Mouse (Mus musculus) myocyte (in vitro differentiated cells): ENCODE measurements around the gene Stk38.
"Not testable (repeated sequence)": the region's sequence is repeated elsewhere in the genome, so short reads cannot be mapped to it uniquely, and the experiment has no call there.

Experiments used
- CEBPB ChIP-seq: IDR thresholded peaks from 2 replicates; pipeline ENCODE4 v1.6.1; 2011; ENCODE audit warnings: mild to moderate bottlenecking, moderate library complexity; ENCODE audit not compliant: poor library complexity, insufficient read depth, severe bottlenecking
- E2F4 ChIP-seq: IDR thresholded peaks from one replicate; pipeline ENCODE4 v1.6.1; 2011; ENCODE audit warnings: mild to moderate bottlenecking, control low read depth, moderate library complexity; ENCODE audit not compliant: insufficient read depth
- MAX ChIP-seq: IDR thresholded peaks from one replicate; pipeline ENCODE4 v1.6.1; 2011; ENCODE audit warnings: low read depth, mild to moderate bottlenecking, control low read depth
- MYOG ChIP-seq, 3 experiments: IDR thresholded peaks; one replicate each; pipeline ENCODE4 v1.6.1; 2011; ENCODE audit warnings: control low read depth in 2 of 3, low read depth in 2 of 3, mild to moderate bottlenecking in 2 of 3; ENCODE audit not compliant: insufficient read length in 2 of 3, control insufficient read depth in 1 of 3, insufficient read depth in 1 of 3
- POLR2A ChIP-seq: IDR thresholded peaks from one replicate; pipeline ENCODE4 v1.6.1; 2011; ENCODE audit warnings: low read depth, mild to moderate bottlenecking, control low read depth, moderate library complexity; ENCODE audit not compliant: insufficient read length
- TCF12 ChIP-seq: IDR thresholded peaks from one replicate; pipeline ENCODE4 v1.6.1; 2011; ENCODE audit warnings: mild to moderate bottlenecking, control low read depth; ENCODE audit not compliant: poor library complexity, insufficient read depth, severe bottlenecking
- TCF3 ChIP-seq: IDR thresholded peaks from one replicate; pipeline ENCODE4 v1.6.1; 2011; ENCODE audit warnings: low read depth, control low read depth; ENCODE audit not compliant: insufficient read length
- USF1 ChIP-seq: IDR thresholded peaks from one replicate; pipeline ENCODE4 v1.6.1; 2011; ENCODE audit warnings: low read depth, mild to moderate bottlenecking, control low read depth, moderate library complexity

DNA sequence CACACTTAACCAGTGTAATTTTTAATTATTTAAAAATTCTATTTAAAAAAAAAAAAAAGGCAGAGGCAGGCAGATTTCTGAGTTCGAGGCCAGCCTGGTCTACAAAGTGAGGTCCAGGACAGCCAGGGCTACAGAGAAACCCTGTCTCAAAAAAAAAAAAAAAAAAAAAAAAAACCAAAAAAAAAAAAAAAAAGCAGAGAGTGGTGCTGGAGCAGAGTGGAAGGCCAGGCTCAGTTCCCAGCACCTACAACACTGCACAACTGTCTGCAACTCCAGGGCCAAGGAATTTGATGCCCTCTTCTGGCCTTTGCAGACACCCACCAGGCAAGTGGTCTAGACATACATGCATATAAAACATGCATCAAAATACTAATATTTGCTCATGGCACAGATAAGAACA, 14.8 kb downstream of the Stk38 start:
- TF ChIP-seq POLR2A; MAX; USF1; E2F4; MYOG (IDR thresholded peaks at IDR 0.05; ENCODE audit: control insufficient read depth in 1 of 3, insufficient read depth in 1 of 3, insufficient read length in 2 of 3, low read depth in 2 of 3); CEBPB; TCF3; TCF12: not testable (repeated sequence)
